Mouse (Mus musculus): Measurements from ENCODE around the gene Tubb4a. TPM values are rescaled to one million over a fixed set of nuclear protein-coding genes. Genes with fewer than 3 reads are reported as not detected.

Gene Tubb4a
- polyA plus RNA-seq, 1 experiment from 2014 or later, result 271 TPM

DNA sequence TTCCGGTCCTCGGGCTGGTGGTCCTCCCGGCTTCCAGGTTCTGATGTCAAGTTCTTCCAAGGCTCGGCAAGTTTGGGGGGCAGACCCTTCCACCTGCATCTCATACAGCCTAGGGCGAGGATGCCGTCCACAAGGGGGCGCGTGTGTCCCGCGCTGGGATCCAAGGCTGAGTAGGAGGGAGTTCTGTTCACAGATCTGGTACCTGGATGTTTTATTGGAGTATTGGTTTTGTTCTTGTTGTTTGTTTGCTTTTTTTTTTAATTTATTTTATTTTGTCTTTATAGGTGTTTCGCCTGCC, 9.0 kb upstream of the Tubb4a start:
- no peak overlapping the region for H3K27ac ChIP-seq
- peak; percentile 86 for ATAC-seq (ENCODE audit: low FRiP score, low read depth)
- no peaks in the 10 kb centered on the region for H3K36me3 ChIP-seq
- 2% methylated on average over 11 of the region's 11 CpGs for WGBS
- peak overlapping the region; percentile 16; the same call in 1 of the 2 replicates for H3K4me3 ChIP-seq
- no peak overlapping the region for H3K9ac ChIP-seq
- peak overlapping the region; percentile 48 for H3K4me2 ChIP-seq (replicated peaks)
- peaks cover 5% of the 10 kb centered on the region; the same call in 1 of the 2 replicates for H3K4me1 ChIP-seq
- H3K9me3 ChIP-seq, result 0 out of 2 replicates have a peak, but pooled peaks cover 6% of the 10 kb centered on the region
- peaks cover 5% of the 10 kb centered on the region for H3K27me3 ChIP-seq (replicated peaks)

- Histone ChIP-seq H3K27me3 (replicated peaks) (peaks cover 5% of the 10 kb centered on the region), H3K27ac (no peak overlapping the region), H3K4me1 (peaks cover 5% of the 10 kb centered on the region; the same call in 1 of the 2 replicates), H3K36me3 (no peaks in the 10 kb centered on the region), H3K4me2 (replicated peaks) (peak overlapping the region; percentile 48), H3K9me3 (0 out of 2 replicates have a peak, but pooled peaks cover 6% of the 10 kb centered on the region), H3K4me3 (peak overlapping the region; percentile 16; the same call in 1 of the 2 replicates), H3K9ac (no peak overlapping the region)
- ATAC-seq (ENCODE audit: low FRiP score, low read depth), result peak; percentile 80
- WGBS, result 3% methylated on average over 19 of the region's 19 CpGs
Observed at GRCm38 (mm10) chr17:57095855-57096622, 8.5 kb upstream of the Tubb4a start.

DNA sequence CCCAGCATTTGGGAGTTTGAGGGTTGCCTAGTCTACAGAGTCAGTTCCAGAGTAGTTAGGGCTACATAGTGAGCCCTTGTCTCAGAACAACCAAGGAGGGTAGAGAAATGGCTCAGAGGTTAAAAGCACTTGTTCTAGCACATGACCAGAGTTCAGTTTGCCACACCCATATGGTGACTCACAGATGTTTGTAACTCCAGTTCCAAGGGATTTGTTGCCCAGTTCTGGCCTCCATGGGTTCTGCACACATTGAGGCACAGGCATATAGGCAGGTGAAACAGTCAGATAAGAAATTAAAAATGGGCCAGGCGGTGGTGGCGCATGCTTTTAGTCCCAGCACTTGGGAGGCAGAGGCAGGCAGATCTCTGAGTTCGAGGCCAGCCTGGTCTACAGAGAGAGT, 6.6 kb upstream of the Tubb4a start:
- Histone ChIP-seq H3K9ac (no peak overlapping the region), H3K4me2 (replicated peaks) (no peak overlapping the region), H3K9me3 (0 out of 2 replicates have a peak, but pooled peaks cover 6% of the 10 kb centered on the region), H3K4me3 (no peak overlapping the region), H3K27ac (no peak overlapping the region), H3K4me1 (peaks cover 5% of the 10 kb centered on the region; the same call in 1 of the 2 replicates), H3K27me3 (replicated peaks) (peaks cover 5% of the 10 kb centered on the region), H3K36me3 (no peaks in the 10 kb centered on the region)
- no peak for ATAC-seq (ENCODE audit: low FRiP score, low read depth)
- 93% methylated on average over 3 of the region's 3 CpGs for WGBS

- peaks cover 18% of the 10 kb centered on the region; the same call in 1 of the 2 replicates for H3K4me1 ChIP-seq
- no peak overlapping the region for H3K4me3 ChIP-seq
- no peaks in the 10 kb centered on the region for H3K9me3 ChIP-seq
- H3K9ac ChIP-seq, result no peak overlapping the region
- H3K27me3 ChIP-seq (replicated peaks), result no peaks in the 10 kb centered on the region
- peaks cover 24% of the 10 kb centered on the region for H3K36me3 ChIP-seq
- no peak for ATAC-seq (ENCODE audit: low FRiP score, low read depth)
- H3K4me2 ChIP-seq (replicated peaks), result peak overlapping the region; percentile 59
- WGBS, result 88% methylated on average over 11 of the region's 11 CpGs
- no peak overlapping the region for H3K27ac ChIP-seq
Observed at GRCm38 (mm10) chr17:57085970-57086757, 1.4 kb downstream of the Tubb4a start.

GRCm38 (mm10) chr17:57082481-57082880, 5.1 kb downstream of the Tubb4a start:
- Histone ChIP-seq H3K4me1 (peaks cover 18% of the 10 kb centered on the region; the same call in 1 of the 2 replicates), H3K4me2 (replicated peaks) (no peak overlapping the region), H3K9ac (no peak overlapping the region), H3K4me3 (no peak overlapping the region), H3K36me3 (peaks cover 40% of the 10 kb centered on the region), H3K9me3 (no peaks in the 10 kb centered on the region), H3K27me3 (replicated peaks) (no peaks in the 10 kb centered on the region), H3K27ac (no peak overlapping the region)
- 92% methylated on average over 5 of the region's 5 CpGs for WGBS
- no peak for ATAC-seq (ENCODE audit: low FRiP score, low read depth)

DNA sequence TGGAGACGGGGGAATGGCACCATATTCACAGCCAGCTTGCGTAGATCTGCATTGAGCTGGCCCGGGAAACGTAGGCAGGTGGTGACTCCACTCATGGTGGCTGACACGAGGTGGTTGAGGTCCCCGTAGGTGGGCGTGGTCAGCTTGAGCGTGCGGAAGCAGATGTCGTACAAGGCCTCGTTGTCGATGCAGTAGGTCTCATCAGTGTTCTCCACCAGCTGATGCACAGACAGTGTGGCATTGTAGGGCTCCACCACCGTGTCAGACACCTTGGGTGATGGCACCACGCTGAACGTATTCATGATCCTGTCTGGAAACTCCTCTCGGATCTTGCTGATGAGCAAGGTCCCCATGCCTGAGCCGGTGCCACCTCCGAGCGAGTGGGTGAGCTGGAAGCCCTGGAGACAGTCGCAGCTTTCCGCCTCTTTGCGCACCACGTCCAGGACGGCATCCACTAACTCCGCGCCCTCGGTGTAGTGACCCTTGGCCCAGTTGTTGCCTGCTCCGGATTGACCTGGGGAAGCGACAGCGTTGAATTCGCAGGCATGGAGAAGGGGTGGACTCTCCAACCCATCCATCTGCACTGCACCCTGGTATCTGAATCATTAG, 6.2 kb downstream of the Tubb4a start:
- Histone ChIP-seq H3K36me3 (peaks cover 40% of the 10 kb centered on the region), H3K9ac (no peak overlapping the region), H3K4me3 (no peak overlapping the region), H3K27ac (no peak overlapping the region), H3K4me1 (peaks cover 9% of the 10 kb centered on the region; the same call in 1 of the 2 replicates), H3K4me2 (replicated peaks) (no peak overlapping the region), H3K27me3 (replicated peaks) (no peaks in the 10 kb centered on the region), H3K9me3 (no peaks in the 10 kb centered on the region)
- no peak for ATAC-seq (ENCODE audit: low FRiP score, low read depth)
- WGBS, result 94% methylated on average over 31 of the region's 31 CpGs

DNA sequence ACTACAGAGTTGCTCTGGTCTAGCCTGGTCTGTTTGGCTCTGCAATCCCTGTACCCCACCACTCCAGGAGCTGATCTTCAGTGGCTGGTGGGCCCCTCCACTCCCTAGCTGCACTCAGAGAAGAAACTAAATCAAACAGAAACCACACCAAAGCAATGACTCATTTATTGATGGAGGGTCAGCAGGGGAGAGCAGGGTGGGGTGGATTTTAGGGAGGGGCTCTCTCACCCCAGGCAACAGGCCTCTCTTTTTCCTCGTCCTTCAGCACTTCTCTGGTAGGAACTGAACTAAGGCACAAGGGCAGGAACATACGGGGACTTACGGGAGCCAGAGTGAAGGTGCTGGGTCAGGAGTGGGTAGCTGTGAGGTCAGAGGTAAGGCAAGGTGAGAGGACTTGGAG, 7.7 kb downstream of the Tubb4a start:
- 70% methylated on average over 3 of the region's 3 CpGs for WGBS
- no peak overlapping the region for H3K4me2 ChIP-seq (replicated peaks)
- H3K4me1 ChIP-seq, result 0 out of 2 replicates have a peak, but pooled peaks cover 5% of the 10 kb centered on the region
- H3K9ac ChIP-seq, result no peak overlapping the region
- H3K4me3 ChIP-seq, result no peak overlapping the region
- no peaks in the 10 kb centered on the region for H3K9me3 ChIP-seq
- no peaks in the 10 kb centered on the region for H3K27me3 ChIP-seq (replicated peaks)
- no peak for ATAC-seq (ENCODE audit: low FRiP score, low read depth)
- no peak overlapping the region for H3K27ac ChIP-seq
- H3K36me3 ChIP-seq, result peaks cover 40% of the 10 kb centered on the region

DNA sequence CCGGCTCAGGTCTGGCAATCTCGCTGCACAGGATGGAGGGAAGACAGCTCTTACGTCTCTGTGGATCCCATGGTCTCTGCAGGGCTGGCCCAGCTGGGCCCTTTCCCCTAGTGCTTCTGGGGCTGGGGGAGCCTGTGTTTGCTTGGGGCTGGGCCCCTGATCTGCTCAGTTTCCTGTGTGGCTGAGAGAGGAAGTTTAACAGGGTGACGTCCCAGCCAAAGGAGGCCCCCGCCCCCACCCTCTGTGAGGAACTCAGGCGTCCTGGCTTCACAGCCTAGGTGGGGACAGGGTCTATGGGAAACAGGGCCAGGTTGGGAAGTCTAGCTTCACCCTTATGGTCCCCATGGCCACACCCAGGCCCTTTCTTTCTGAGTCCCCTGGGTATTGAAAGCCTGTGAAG, 9.2 kb downstream of the Tubb4a start, which contains the start of gene Dennd1c:
Gene Dennd1c, minus strand, starts transcription at position 179 of the 400 bp plus-strand sequence.
- Histone ChIP-seq H3K9ac (no peak within 1 kb of the TSS), H3K27me3 (replicated peaks) (no peaks in the 10 kb centered on the region), H3K36me3 (peaks cover 29% of the 10 kb centered on the region), H3K4me3 (no peak within 1 kb of the TSS), H3K9me3 (no peaks in the 10 kb centered on the region), H3K4me2 (replicated peaks) (no peak within 1 kb of the TSS), H3K4me1 (no peaks in the 10 kb centered on the region), H3K27ac (no peak within 1 kb of the TSS)
- WGBS, result 62% methylated on average over 6 of the region's 6 CpGs
- ATAC-seq (ENCODE audit: low FRiP score, low read depth), result 0 out of 2 replicates have a peak, but pooled peaks have one; percentile 23

GRCm38 (mm10) chr17:57076916-57077315, 10.7 kb downstream of the Tubb4a start:
- H3K4me1 ChIP-seq, result no peaks in the 10 kb centered on the region
- no peaks in the 10 kb centered on the region for H3K9me3 ChIP-seq
- no peak overlapping the region for H3K4me2 ChIP-seq (replicated peaks)
- peaks cover 24% of the 10 kb centered on the region for H3K36me3 ChIP-seq
- no peak for ATAC-seq (ENCODE audit: low FRiP score, low read depth)
- no peaks in the 10 kb centered on the region for H3K27me3 ChIP-seq (replicated peaks)
- H3K4me3 ChIP-seq, result no peak overlapping the region
- 62% methylated on average over 3 of the region's 3 CpGs for WGBS
- no peak overlapping the region for H3K9ac ChIP-seq
- no peak overlapping the region for H3K27ac ChIP-seq

DNA sequence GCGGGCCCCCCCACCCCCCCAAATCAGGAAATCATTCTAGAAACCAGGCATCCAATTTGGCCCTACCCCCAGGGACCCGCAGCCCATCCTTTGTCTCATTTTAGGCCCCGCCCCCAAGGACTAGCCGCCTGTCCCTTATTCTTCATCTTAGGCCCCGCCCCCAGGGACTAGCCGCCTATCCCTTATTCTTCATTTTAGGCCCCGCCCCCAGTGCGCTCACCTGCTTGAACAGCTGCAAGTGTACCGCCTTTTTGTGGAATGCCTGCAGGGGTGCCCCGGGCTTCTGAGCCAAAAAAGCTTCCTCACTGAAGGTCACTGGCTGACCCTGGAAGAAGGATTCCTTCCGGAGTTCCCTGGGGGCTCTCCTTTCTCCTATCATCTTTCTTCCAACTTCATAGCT, 16.9 kb downstream of the Tubb4a start:
- 3% methylated on average over 11 of the region's 11 CpGs for WGBS
- peak; percentile 34 for ATAC-seq (ENCODE audit: low FRiP score, low read depth)
- Histone ChIP-seq H3K4me1 (no peaks in the 10 kb centered on the region; the same call in none of the 2 replicates), H3K9me3 (no peaks in the 10 kb centered on the region), H3K27me3 (replicated peaks) (no peaks in the 10 kb centered on the region), H3K4me2 (replicated peaks) (peak overlapping the region; percentile 44), H3K4me3 (peak overlapping the region; percentile 7; the same call in 1 of the 2 replicates), H3K9ac (no peak overlapping the region; the same call in 1 of the 2 replicates), H3K27ac (no peak overlapping the region), H3K36me3 (no peaks in the 10 kb centered on the region)

- Histone ChIP-seq H3K36me3 (no peaks in the 10 kb centered on the region), H3K27me3 (replicated peaks) (no peaks in the 10 kb centered on the region), H3K9ac (peak overlapping the region; percentile 9; the same call in 1 of the 2 replicates), H3K4me2 (replicated peaks) (peak overlapping the region; percentile 44), H3K4me1 (no peaks in the 10 kb centered on the region; the same call in none of the 2 replicates), H3K27ac (no peak overlapping the region), H3K9me3 (no peaks in the 10 kb centered on the region), H3K4me3 (peak overlapping the region; percentile 7; the same call in 1 of the 2 replicates)
- WGBS, result 7% methylated on average over 9 of the region's 9 CpGs
- ATAC-seq (ENCODE audit: low FRiP score, low read depth), result peak; percentile 19; the same call in 1 of the 2 replicates
Observed at GRCm38 (mm10) chr17:57070272-57070671, 17.3 kb downstream of the Tubb4a start.

DNA sequence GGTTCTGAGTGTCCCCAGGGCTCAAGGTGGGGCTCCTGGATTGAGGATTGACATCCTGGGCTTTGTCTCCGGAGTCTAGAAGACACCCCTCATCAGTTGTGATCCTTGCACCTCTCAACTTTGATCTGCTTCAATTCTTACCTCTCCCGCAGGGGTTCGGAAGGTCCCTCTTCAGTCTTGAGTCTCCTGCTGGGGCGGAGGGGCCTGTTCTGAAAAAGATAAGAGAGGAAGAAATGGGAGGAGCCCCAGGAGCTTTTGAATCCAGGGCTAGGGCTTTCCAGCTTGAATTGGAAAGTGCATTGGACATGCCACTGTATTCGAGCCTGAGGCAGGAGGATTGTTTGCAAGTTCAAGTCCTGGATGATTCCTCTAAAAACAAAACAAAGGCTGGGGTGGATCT, 20.7 kb downstream of the Tubb4a start:
- Histone ChIP-seq H3K4me2 (replicated peaks) (no peak overlapping the region), H3K9ac (no peak overlapping the region), H3K9me3 (no peaks in the 10 kb centered on the region), H3K27ac (no peak overlapping the region), H3K4me3 (no peak overlapping the region), H3K4me1 (peaks cover 7% of the 10 kb centered on the region), H3K27me3 (replicated peaks) (peaks cover 23% of the 10 kb centered on the region), H3K36me3 (no peaks in the 10 kb centered on the region)
- no peak for ATAC-seq (ENCODE audit: low FRiP score, low read depth)
- 65% methylated on average over 5 of the region's 5 CpGs for WGBS
